Mouse (Mus musculus) heart, postnatal 0 days (tissue): ENCODE measurements around the gene Syt2. TPM values are rescaled to one million over a fixed set of nuclear protein-coding genes. Genes with fewer than 3 reads are reported as not detected.

ENCODE experiments used
- ATAC-seq: fragments of 200-750 bp; cut with Nextera tagmentation; 2 replicates; pipeline ENCODE4 v1.8.0; 2017; ENCODE audit warnings: low read depth, moderate number of reproducible peaks, moderate library complexity; ENCODE audit not compliant: insufficient read depth
- DNase-seq: peaks from one replicate; pipeline ENCODE4 v3.0.0-alpha.2; 2016; ENCODE audit warnings: low spot score
- H3K27ac ChIP-seq: fragments of 300-500 bp; sonication (generic); 2 replicates; pipeline ENCODE4 v1.5.1; 2014; ENCODE audit warnings: low read depth, mild to moderate bottlenecking
- H3K27me3 ChIP-seq: fragments of 300-500 bp; sonication (generic); 2 replicates; pipeline ENCODE4 v1.6.1; 2014; ENCODE audit warnings: low read length, mixed read lengths; ENCODE audit not compliant: control insufficient read depth, insufficient read depth
- H3K36me3 ChIP-seq: fragments of 300-500 bp; sonication (generic); replicated peaks from 2 replicates; pipeline ENCODE4 v1.6.1; 2014; ENCODE audit warnings: low read length, mixed read lengths; ENCODE audit not compliant: control insufficient read depth, insufficient read depth
- H3K4me1 ChIP-seq: fragments of 300-500 bp; sonication (generic); 2 replicates; pipeline ENCODE4 v1.6.1; 2014; ENCODE audit warnings: antibody characterized with exemption; ENCODE audit not compliant: control insufficient read depth, insufficient read depth
- H3K4me2 ChIP-seq: fragments of 300-500 bp; sonication (generic); 2 replicates; pipeline ENCODE4 v1.6.1; 2014; ENCODE audit warnings: low read depth, mild to moderate bottlenecking, low read length, moderate library complexity
- H3K4me3 ChIP-seq: fragments of 300-500 bp; sonication (generic); 2 replicates; pipeline ENCODE4 v1.5.1; 2014; ENCODE audit warnings: low read depth, low read length
- H3K9ac ChIP-seq: fragments of 300-500 bp; sonication (generic); replicated peaks from 2 replicates; pipeline ENCODE4 v1.6.1; 2014; ENCODE audit warnings: low read depth, low read length, mixed read lengths
- H3K9me3 ChIP-seq: fragments of 300-500 bp; sonication (generic); replicated peaks from 2 replicates; pipeline ENCODE4 v1.6.1; 2016; ENCODE audit warnings: low read length; ENCODE audit not compliant: control insufficient read depth
- CTCF ChIP-seq: IDR thresholded peaks from 2 replicates; pipeline ENCODE4 v1.5.1; 2016; ENCODE audit warnings: antibody characterized with exemption, control low read depth, low read depth
- EP300 ChIP-seq: IDR thresholded peaks from 2 replicates; pipeline ENCODE4 v1.6.1; 2016; ENCODE audit warnings: antibody characterized with exemption, low read depth
- WGBS: fragments of 180-500 bp; shearing (Covaris S2); extraction: QIAGEN DNeasy Blood & Tissue Kit; methylation state at CpG from one replicate; pipeline ENCODE4 v1.1.7; 2014; 5-methylcytosine and 5-hydroxymethylcytosine counted together
- polyA plus RNA-seq: library from polyadenylated mRNA; unstranded; fragments of >200 nt; fragmentation: Nextera tagmentation; extraction: Ambion mirVana; gene quantifications from 2 replicates; pipeline ENCODE4 v1.2.1, GENCODE M21; 2015
- total RNA-seq: library from RNA; depleted of rRNA; stranded (reverse); fragments of >200 nt; gene quantifications from 2 replicates; pipeline ENCODE4 v1.2.3, GENCODE M21; 2014; ENCODE audit warnings: low replicate concordance

Syt2 gene
- total and polyA plus RNA-seq, 2 experiments from 2014 or later, result 0.03 to 0.53 TPM

- Histone ChIP-seq H3K4me2 (no peak overlapping the region), H3K9me3 (no peaks in the 10 kb centered on the region), H3K27ac (no peak overlapping the region), H3K36me3 (no peaks in the 10 kb centered on the region), H3K9ac (no peak overlapping the region), H3K27me3 (no peaks in the 10 kb centered on the region), H3K4me1 (peaks cover 15% of the 10 kb centered on the region), H3K4me3 (no peak overlapping the region)
- no peak for DNase-seq
- ATAC-seq, result no peak
- 45% methylated on average over 6 of the region's 6 CpGs for WGBS
- peak; percentile 46 for TF ChIP-seq CTCF
- no peak for TF ChIP-seq EP300
These were observed 99.2 kb downstream of the Syt2 start for GRCm38 (mm10) chr1:134745648-134746047.

GRCm38 (mm10) chr1:134747236-134748174, 101.0 kb downstream of the Syt2 start:
- Histone ChIP-seq H3K4me3 (peak overlapping the region; percentile 6; the same call in 1 of the 2 replicates), H3K9me3 (no peaks in the 10 kb centered on the region), H3K27me3 (no peaks in the 10 kb centered on the region), H3K27ac (no peak overlapping the region), H3K36me3 (no peaks in the 10 kb centered on the region), H3K4me1 (peaks cover 15% of the 10 kb centered on the region), H3K4me2 (peak overlapping the region; percentile 16; the same call in 1 of the 2 replicates), H3K9ac (no peak overlapping the region)
- TF ChIP-seq EP300 (no peak), CTCF (no peak)
- 20% methylated on average over 23 of the region's 23 CpGs for WGBS
- ATAC-seq (no peak), DNase-seq (no peak)

DNA sequence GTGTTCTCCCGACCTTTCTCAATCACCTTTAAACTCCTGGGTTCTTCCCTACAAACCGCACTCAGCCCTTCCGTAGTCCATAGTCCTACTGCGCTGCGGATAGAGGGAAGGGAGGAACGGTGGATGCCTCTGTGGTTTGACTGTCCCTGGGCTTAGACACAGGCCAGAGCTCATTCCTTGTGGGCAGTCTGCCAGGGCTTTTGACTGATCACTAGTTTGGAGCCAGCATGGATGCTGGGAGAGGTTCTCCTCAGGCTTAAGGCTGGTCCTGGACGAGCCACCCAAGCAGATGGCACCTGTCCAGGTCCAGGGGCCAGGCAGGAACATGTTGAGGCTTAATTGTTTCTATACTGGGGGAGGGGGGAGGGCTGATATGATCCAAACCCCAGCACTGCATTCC, 103.4 kb downstream of the Syt2 start:
- no peak for ATAC-seq
- no peaks in the 10 kb centered on the region for H3K27me3 ChIP-seq
- peaks cover 3% of the 10 kb centered on the region; the same call in 1 of the 2 replicates for H3K36me3 ChIP-seq
- no peak overlapping the region for H3K27ac ChIP-seq
- H3K9me3 ChIP-seq, result no peaks in the 10 kb centered on the region
- H3K9ac ChIP-seq, result no peak overlapping the region
- H3K4me3 ChIP-seq, result no peak overlapping the region
- peaks cover 22% of the 10 kb centered on the region for H3K4me1 ChIP-seq
- 29% methylated on average over 7 of the region's 7 CpGs for WGBS
- DNase-seq, result peak; percentile 58
- TF ChIP-seq EP300 (no peak), CTCF (no peak)
- no peak overlapping the region for H3K4me2 ChIP-seq

GRCm38 (mm10) chr1:134752447-134752846, 106.0 kb downstream of the Syt2 start:
- H3K9ac ChIP-seq, result no peak overlapping the region; the same call in 1 of the 2 replicates
- H3K4me2 ChIP-seq, result no peak overlapping the region
- WGBS, result 86% methylated on average over 5 of the region's 5 CpGs
- TF ChIP-seq CTCF (no peak), EP300 (no peak)
- H3K9me3 ChIP-seq, result no peaks in the 10 kb centered on the region
- no peak for ATAC-seq
- H3K36me3 ChIP-seq, result peaks cover 18% of the 10 kb centered on the region; the same call in 1 of the 2 replicates
- no peak overlapping the region for H3K4me3 ChIP-seq
- no peak overlapping the region for H3K27ac ChIP-seq
- H3K27me3 ChIP-seq, result no peaks in the 10 kb centered on the region
- no peak for DNase-seq
- peaks cover 18% of the 10 kb centered on the region for H3K4me1 ChIP-seq

- WGBS, result 34% methylated on average over 13 of the region's 13 CpGs
- TF ChIP-seq EP300 (no peak), CTCF (0 out of 2 replicates have a peak, but pooled peaks have one; percentile 3)
- H3K27me3 ChIP-seq, result no peaks in the 10 kb centered on the region
- peak; percentile 76 for DNase-seq
- H3K4me2 ChIP-seq, result no peak overlapping the region
- H3K9ac ChIP-seq, result no peak overlapping the region
- peaks cover 23% of the 10 kb centered on the region; the same call in 1 of the 2 replicates for H3K36me3 ChIP-seq
- no peak overlapping the region for H3K4me3 ChIP-seq
- H3K4me1 ChIP-seq, result peaks cover 15% of the 10 kb centered on the region; the same call in 1 of the 2 replicates
- H3K9me3 ChIP-seq, result no peaks in the 10 kb centered on the region
- H3K27ac ChIP-seq, result peak overlapping the region; percentile 73
- peak; percentile 58 for ATAC-seq
These were observed 107.5 kb downstream of the Syt2 start for GRCm38 (mm10) chr1:134753751-134754630.
